Mouse (Mus musculus) liver, embryonic 16.5 days (tissue): Measurements from ENCODE around the gene Il1rl1. TPM values are rescaled to one million over a fixed set of nuclear protein-coding genes. Genes with fewer than 3 reads are reported as not detected.

Experiments used
- ATAC-seq: fragments of 200-750 bp; cut with Nextera tagmentation; 2 replicates; pipeline ENCODE4 v1.8.0; 2017; ENCODE audit warnings: low read depth, mild to moderate bottlenecking, moderate number of reproducible peaks, moderate library complexity
- H3K27ac ChIP-seq: fragments of 300-500 bp; sonication (generic); 2 replicates; pipeline ENCODE4 v1.5.1; 2014; ENCODE audit warnings: mild to moderate bottlenecking, low read length
- H3K27me3 ChIP-seq: fragments of 300-500 bp; sonication (generic); 2 replicates; pipeline ENCODE4 v1.6.1; 2014; ENCODE audit warnings: low read depth, low read length, mixed read lengths; ENCODE audit not compliant: control insufficient read depth, insufficient read depth
- H3K36me3 ChIP-seq: fragments of 300-500 bp; sonication (generic); 2 replicates; pipeline ENCODE4 v1.6.1; 2014; ENCODE audit warnings: mild to moderate bottlenecking; ENCODE audit not compliant: control insufficient read depth, insufficient read depth
- H3K4me1 ChIP-seq: fragments of 300-500 bp; sonication (generic); 2 replicates; pipeline ENCODE4 v1.6.1; 2014; ENCODE audit warnings: low read depth, low read length, mixed read lengths; ENCODE audit not compliant: control insufficient read depth
- H3K4me2 ChIP-seq: fragments of 300-500 bp; sonication (generic); 2 replicates; pipeline ENCODE4 v1.6.1; 2014; ENCODE audit warnings: low read depth, low read length, mixed read lengths
- H3K4me3 ChIP-seq: fragments of 300-500 bp; sonication (generic); 2 replicates; pipeline ENCODE4 v1.5.1; 2014; ENCODE audit warnings: low read depth, mild to moderate bottlenecking, low read length
- H3K9ac ChIP-seq: fragments of 300-500 bp; sonication (generic); 2 replicates; pipeline ENCODE4 v1.6.1; 2014; ENCODE audit warnings: low read depth, low read length
- H3K9me3 ChIP-seq: fragments of 300-500 bp; sonication (generic); replicated peaks from 2 replicates; pipeline ENCODE4 v1.6.1; 2016; ENCODE audit warnings: low read length; ENCODE audit not compliant: control insufficient read depth
- WGBS: fragments of 180-500 bp; shearing (Covaris S2); extraction: QIAGEN DNeasy Blood & Tissue Kit; methylation state at CpG from one replicate; pipeline ENCODE4 v1.1.7; 2014; ENCODE audit not compliant: insufficient replicate concordance; 5-methylcytosine and 5-hydroxymethylcytosine counted together
- polyA plus RNA-seq: library from polyadenylated mRNA; unstranded; fragments of >200 nt; fragmentation: Nextera tagmentation; extraction: Ambion mirVana; gene quantifications from 2 replicates; pipeline ENCODE4 v1.2.1, GENCODE M21; 2015

Gene Il1rl1
- polyA plus RNA-seq, 1 experiment from 2014 or later = 5.3 TPM

DNA sequence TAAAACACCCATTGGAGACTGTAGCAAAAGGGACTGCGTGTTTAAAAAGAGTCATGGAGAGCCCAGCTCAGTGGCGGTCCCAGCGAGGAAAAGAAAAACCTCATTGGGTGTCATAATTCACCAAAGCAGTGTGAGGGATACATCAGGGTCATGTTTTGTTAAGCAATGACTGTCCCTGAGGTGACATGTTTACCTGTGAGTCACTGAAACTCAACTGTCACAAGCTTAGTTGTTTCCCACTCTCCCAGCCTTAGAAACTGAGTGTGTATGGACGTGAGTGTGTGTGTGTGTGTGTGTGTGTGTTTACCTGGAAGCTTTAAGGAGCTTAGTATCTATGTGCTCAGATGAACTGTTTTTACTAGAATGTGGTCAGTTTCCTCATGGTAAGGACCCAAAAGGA lies 37.9 kb downstream of the Il1rl1 start:
- H3K4me1 ChIP-seq = no peaks in the 10 kb centered on the region
- no peaks in the 10 kb centered on the region for H3K9me3 ChIP-seq
- no peak overlapping the region for H3K4me2 ChIP-seq
- H3K27ac ChIP-seq = no peak overlapping the region
- no peaks in the 10 kb centered on the region for H3K36me3 ChIP-seq
- no peak overlapping the region for H3K9ac ChIP-seq
- H3K4me3 ChIP-seq = no peak overlapping the region
- WGBS = 82% methylated on average over 4 of the region's 4 CpGs
- H3K27me3 ChIP-seq = no peaks in the 10 kb centered on the region
- ATAC-seq = no peak

DNA sequence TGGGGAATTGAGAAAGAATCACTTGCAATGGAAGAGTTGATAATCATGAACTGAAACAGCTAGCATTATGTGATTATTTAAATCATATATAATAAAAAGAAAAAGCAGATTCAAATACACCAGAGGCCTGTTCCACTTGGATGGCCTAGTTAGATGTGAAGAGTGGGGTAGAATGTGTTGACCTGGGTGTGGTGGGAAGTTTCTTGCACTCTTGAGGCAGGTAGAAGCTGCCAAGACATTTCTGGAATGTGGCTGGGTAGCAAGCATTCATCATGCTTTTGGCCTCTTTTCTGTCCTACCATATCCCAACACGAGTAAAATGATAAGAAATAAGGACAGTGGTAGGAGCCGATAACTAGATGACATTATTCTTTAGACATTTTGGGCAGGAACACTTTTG lies 39.4 kb downstream of the Il1rl1 start:
- WGBS = 44% methylated on average over 2 of the region's 2 CpGs
- H3K27me3 ChIP-seq = no peaks in the 10 kb centered on the region
- H3K4me1 ChIP-seq = no peaks in the 10 kb centered on the region
- H3K27ac ChIP-seq = no peak overlapping the region
- no peak for ATAC-seq
- H3K9ac ChIP-seq = no peak overlapping the region
- H3K4me2 ChIP-seq = no peak overlapping the region
- H3K4me3 ChIP-seq = no peak overlapping the region
- no peaks in the 10 kb centered on the region for H3K9me3 ChIP-seq
- H3K36me3 ChIP-seq = no peaks in the 10 kb centered on the region

DNA sequence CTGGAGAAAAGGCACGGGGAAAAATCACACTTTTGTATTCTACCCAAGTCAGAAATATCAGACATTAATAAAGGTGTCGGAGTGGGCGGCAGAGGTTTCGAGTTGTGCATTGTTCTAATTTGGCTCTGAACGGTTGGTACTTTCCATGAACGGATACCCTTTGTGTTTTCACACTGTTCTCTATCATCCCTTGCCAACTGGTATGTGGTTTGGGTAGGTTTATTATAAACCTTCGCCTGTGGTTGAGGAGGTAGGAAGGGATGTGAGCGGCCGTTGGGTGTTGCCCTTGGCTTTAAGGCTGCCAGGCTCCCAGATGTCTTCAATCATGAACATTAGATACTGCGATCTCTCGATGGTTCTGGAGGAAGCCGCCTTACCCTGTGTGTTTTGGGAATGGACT lies 40.5 kb downstream of the Il1rl1 start:
- 37% methylated on average over 12 of the region's 12 CpGs for WGBS
- no peak overlapping the region for H3K9ac ChIP-seq
- H3K4me1 ChIP-seq = no peaks in the 10 kb centered on the region
- no peak overlapping the region for H3K27ac ChIP-seq
- no peaks in the 10 kb centered on the region for H3K9me3 ChIP-seq
- no peak overlapping the region for H3K4me2 ChIP-seq
- no peaks in the 10 kb centered on the region for H3K36me3 ChIP-seq
- no peak overlapping the region for H3K4me3 ChIP-seq
- ATAC-seq = no peak
- H3K27me3 ChIP-seq = no peaks in the 10 kb centered on the region

DNA sequence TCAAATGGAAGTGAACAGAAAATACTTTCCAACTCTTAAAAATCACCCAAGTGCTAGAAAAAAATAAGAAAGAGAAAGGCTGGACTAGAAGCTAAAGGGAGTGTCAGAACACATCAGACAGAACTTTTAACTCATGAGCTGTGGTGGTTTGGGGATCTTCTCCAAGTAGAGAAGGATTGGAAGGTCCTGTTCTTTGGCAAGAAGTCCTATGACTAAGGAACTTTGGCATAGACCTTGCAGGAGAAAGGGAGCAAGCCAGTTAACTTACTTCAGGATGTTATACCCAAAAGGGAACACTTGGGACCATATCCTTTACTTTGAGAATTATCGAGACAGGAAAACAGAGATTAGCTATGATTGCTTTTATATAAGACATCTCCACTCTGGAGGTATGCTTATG lies 43.0 kb downstream of the Il1rl1 start:
- Histone ChIP-seq H3K27me3 (no peaks in the 10 kb centered on the region), H3K4me2 (no peak overlapping the region), H3K4me1 (no peaks in the 10 kb centered on the region), H3K27ac (no peak overlapping the region), H3K4me3 (no peak overlapping the region), H3K36me3 (no peaks in the 10 kb centered on the region), H3K9ac (no peak overlapping the region), H3K9me3 (no peaks in the 10 kb centered on the region)
- no peak for ATAC-seq
- WGBS = 71% methylated on average over 1 of the region's 1 CpGs

DNA sequence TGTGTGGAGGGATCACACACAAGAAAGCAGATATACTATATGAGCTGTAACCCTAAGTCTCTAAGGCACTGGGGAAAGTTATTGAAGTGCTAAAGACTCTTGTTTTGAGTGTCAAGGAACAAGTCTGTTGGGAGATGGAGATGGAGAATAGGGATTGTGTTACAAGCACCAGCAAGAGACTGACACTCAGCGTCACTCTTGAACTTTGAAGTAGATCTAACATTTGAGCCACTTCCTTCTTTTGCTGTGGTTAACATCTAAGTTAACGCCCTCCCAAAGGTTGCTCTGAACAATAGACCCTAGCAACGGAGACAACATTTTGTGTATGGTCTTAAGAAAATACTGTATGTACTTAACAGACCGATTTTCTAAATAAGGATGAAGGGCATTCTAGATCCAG lies 44.3 kb downstream of the Il1rl1 start:
- WGBS = 29% methylated on average over 4 of the region's 4 CpGs
- Histone ChIP-seq H3K27me3 (no peaks in the 10 kb centered on the region), H3K4me1 (no peaks in the 10 kb centered on the region), H3K9me3 (no peaks in the 10 kb centered on the region), H3K36me3 (no peaks in the 10 kb centered on the region), H3K27ac (no peak overlapping the region), H3K9ac (no peak overlapping the region), H3K4me2 (no peak overlapping the region), H3K4me3 (no peak overlapping the region)
- no peak for ATAC-seq

DNA sequence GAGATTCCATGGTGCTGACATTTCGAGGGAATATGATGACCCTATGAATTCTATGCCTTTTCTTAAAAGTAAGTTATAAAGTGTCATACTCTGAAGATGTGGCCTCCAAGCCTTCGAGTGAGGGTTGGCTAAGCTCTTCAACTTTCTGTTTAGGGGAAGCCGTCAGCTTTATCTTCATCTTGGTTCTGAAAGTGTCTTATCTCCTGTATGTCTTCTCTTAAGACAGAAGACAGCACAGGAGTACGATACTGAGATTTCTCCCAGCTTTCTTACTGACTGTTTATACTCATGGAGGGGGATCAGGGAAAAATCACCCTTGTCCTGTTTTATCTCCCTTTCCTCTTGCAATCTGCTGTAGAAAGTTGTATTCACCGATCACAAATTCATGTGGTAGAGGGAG lies 45.0 kb downstream of the Il1rl1 start:
- ATAC-seq = no peak
- WGBS = 35% methylated on average over 5 of the region's 5 CpGs
- Histone ChIP-seq H3K27me3 (no peaks in the 10 kb centered on the region), H3K27ac (no peak overlapping the region), H3K9me3 (no peaks in the 10 kb centered on the region), H3K4me2 (no peak overlapping the region), H3K4me1 (no peaks in the 10 kb centered on the region), H3K36me3 (no peaks in the 10 kb centered on the region), H3K4me3 (no peak overlapping the region), H3K9ac (no peak overlapping the region)

DNA sequence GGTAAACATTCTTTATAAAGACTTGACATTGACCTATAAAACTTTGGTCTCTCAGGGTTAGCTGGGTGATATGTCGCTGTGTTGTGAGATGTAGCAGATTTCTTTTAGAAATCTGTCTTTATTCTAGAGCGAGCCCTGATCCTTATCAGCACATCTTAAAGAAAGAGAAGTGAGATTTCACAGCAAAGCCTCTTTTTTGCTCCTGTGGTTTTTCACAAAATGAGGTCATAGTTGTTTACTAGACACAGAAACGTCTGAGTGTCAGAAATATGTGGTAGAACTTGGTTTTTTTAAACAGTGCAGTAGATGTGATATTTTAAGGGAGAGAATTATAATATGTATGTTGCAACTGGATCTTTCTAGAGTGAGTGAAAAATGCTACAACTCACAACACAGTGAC lies 46.3 kb downstream of the Il1rl1 start:
- no peak for ATAC-seq
- 17% methylated on average over 3 of the region's 3 CpGs for WGBS
- no peaks in the 10 kb centered on the region for H3K27me3 ChIP-seq
- H3K4me2 ChIP-seq = no peak overlapping the region
- H3K27ac ChIP-seq = no peak overlapping the region
- no peak overlapping the region for H3K9ac ChIP-seq
- no peaks in the 10 kb centered on the region for H3K9me3 ChIP-seq
- H3K4me1 ChIP-seq = no peaks in the 10 kb centered on the region
- no peak overlapping the region for H3K4me3 ChIP-seq
- H3K36me3 ChIP-seq = no peaks in the 10 kb centered on the region

DNA sequence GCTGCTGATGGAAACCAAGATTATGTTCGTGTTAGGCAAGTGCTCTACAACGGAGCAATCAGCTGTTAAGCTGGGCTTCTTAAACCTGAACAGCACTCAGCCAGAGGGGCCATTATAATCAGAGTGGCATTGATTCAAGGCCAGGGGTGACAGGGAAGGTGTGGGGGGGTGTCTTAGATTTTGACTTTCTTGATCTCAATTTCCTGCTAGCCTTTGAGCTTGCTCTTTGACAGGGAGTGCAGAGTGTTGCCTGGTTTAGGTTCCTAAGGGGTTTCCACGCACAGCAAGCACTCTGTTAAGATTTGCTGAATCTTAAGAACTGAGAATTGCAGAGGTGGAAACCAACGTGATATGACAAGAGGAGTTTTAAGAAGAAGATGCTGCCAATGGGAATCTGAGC lies 47.4 kb downstream of the Il1rl1 start:
- ATAC-seq = no peak
- H3K36me3 ChIP-seq = no peaks in the 10 kb centered on the region
- no peak overlapping the region for H3K9ac ChIP-seq
- no peak overlapping the region for H3K4me2 ChIP-seq
- WGBS = 35% methylated on average over 4 of the region's 4 CpGs
- no peaks in the 10 kb centered on the region for H3K27me3 ChIP-seq
- H3K4me3 ChIP-seq = no peak overlapping the region
- H3K4me1 ChIP-seq = no peaks in the 10 kb centered on the region
- H3K27ac ChIP-seq = no peak overlapping the region
- no peaks in the 10 kb centered on the region for H3K9me3 ChIP-seq

DNA sequence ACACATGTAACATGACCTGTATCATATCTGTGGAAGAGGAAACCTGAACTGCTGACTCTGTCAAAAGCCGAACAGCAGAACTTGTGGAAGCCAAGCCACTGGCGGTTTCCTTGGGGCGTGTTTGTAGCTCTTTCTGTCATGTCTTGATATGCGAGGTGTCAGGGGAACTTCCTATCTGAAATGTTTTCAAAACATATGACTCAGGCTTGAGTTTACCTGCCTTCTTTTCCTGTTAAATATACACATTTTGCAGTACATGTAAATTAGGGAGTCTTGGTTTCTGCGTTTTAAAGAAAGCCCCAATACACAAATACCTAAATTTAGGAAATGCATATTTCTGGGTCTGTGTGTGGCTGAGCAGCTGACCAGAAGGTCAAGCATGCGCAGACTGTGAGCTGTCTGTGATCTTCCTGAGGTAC lies 50.1 kb downstream of the Il1rl1 start:
- 19% methylated on average over 6 of the region's 6 CpGs for WGBS
- H3K9ac ChIP-seq = no peak overlapping the region
- no peak for ATAC-seq
- H3K36me3 ChIP-seq = no peaks in the 10 kb centered on the region
- no peak overlapping the region for H3K27ac ChIP-seq
- no peaks in the 10 kb centered on the region for H3K9me3 ChIP-seq
- no peaks in the 10 kb centered on the region for H3K4me1 ChIP-seq
- no peaks in the 10 kb centered on the region for H3K27me3 ChIP-seq
- H3K4me3 ChIP-seq = no peak overlapping the region
- no peak overlapping the region for H3K4me2 ChIP-seq

DNA sequence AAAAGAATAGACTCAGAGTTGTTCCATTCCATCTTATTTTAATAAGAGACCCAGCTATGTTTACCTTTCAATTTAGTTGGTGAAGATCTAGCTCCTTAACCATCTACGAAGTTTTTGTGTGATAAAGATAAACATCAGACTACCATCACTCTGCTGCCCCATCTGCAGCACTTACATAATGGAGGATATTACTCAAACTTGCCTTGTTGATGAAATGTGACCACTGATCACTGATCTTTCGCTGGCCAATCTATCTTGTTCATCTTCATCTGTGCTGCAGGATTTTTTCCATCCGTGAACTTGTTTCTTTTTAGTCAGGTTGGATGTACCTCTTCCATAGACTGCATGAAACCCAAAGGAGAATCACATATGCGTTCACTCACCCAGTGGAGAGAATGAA lies 65.2 kb downstream of the Il1rl1 start:
- Histone ChIP-seq H3K4me3 (no peak overlapping the region), H3K27ac (no peak overlapping the region), H3K4me2 (no peak overlapping the region), H3K36me3 (no peaks in the 10 kb centered on the region), H3K9ac (no peak overlapping the region), H3K27me3 (no peaks in the 10 kb centered on the region), H3K9me3 (no peaks in the 10 kb centered on the region), H3K4me1 (no peaks in the 10 kb centered on the region)
- WGBS = 69% methylated on average over 4 of the region's 4 CpGs
- no peak for ATAC-seq
